Mouse (Mus musculus) stomach, embryonic 16.5 days (tissue): ENCODE measurements at regions not wholly inside any gene's neighbourhood (a gene's known extent, or its start where the extent isn't known, plus 50 kb on each side); places are given as distances from the start of the nearest gene placed in this dataset.

Experiments
- ATAC-seq: fragments of 200-750 bp; cut with Nextera tagmentation; 2 replicates; pipeline ENCODE4 v1.8.0; 2017; ENCODE audit warnings: moderate number of reproducible peaks, moderate TSS enrichment; ENCODE audit not compliant: insufficient read depth, low FRiP score
- H3K27ac ChIP-seq: fragments of 300-500 bp; sonication (generic); 2 replicates; pipeline ENCODE4 v1.5.1; 2014; ENCODE audit warnings: low read length
- H3K27me3 ChIP-seq: fragments of 300-500 bp; sonication (generic); 2 replicates; pipeline ENCODE4 v1.6.1; 2014; ENCODE audit warnings: low read length, control low read depth, mixed read lengths; ENCODE audit not compliant: control insufficient read depth, insufficient read depth
- H3K36me3 ChIP-seq: fragments of 300-500 bp; sonication (generic); 2 replicates; pipeline ENCODE4 v1.6.1; 2014; ENCODE audit warnings: low read length; ENCODE audit not compliant: control insufficient read depth, insufficient read depth
- H3K4me1 ChIP-seq: fragments of 300-500 bp; sonication (generic); 2 replicates; pipeline ENCODE4 v1.6.1; 2014; ENCODE audit warnings: low read length, control low read depth, mixed read lengths; ENCODE audit not compliant: control insufficient read depth, insufficient read depth
- H3K4me2 ChIP-seq: fragments of 300-500 bp; sonication (generic); 2 replicates; pipeline ENCODE4 v1.6.1; 2014; ENCODE audit warnings: low read depth, low read length, mixed read lengths
- H3K4me3 ChIP-seq: fragments of 300-500 bp; sonication (generic); replicated peaks from 2 replicates; pipeline ENCODE4 v1.5.1; 2014; ENCODE audit warnings: mild to moderate bottlenecking, low read length
- H3K9ac ChIP-seq: fragments of 300-500 bp; sonication (generic); 2 replicates; pipeline ENCODE4 v1.6.1; 2014; ENCODE audit warnings: low read length
- H3K9me3 ChIP-seq: fragments of 300-500 bp; sonication (generic); replicated peaks from 2 replicates; pipeline ENCODE4 v1.6.1; 2016; ENCODE audit warnings: low read length, control low read depth; ENCODE audit not compliant: control insufficient read depth
- whole genome bisulfite sequencing: fragments of 180-500 bp; shearing (Covaris S2); extraction: QIAGEN DNeasy Blood & Tissue Kit; methylation state at CpG from one replicate; pipeline ENCODE4 v1.1.7; 2014; 5-methylcytosine and 5-hydroxymethylcytosine counted together

- H3K4me3 ChIP-seq = no peak overlapping the region
- H3K4me1 ChIP-seq = no peaks in the 10 kb centered on the region
- 9% methylated on average over 8 of the region's 8 CpGs for WGBS
- no peak overlapping the region for H3K9ac ChIP-seq
- H3K27ac ChIP-seq = no peak overlapping the region
- ATAC-seq = peak; percentile 68
- peaks cover 4% of the 10 kb centered on the region; the same call in 1 of the 2 replicates for H3K9me3 ChIP-seq
- H3K27me3 ChIP-seq = no peaks in the 10 kb centered on the region
- peak overlapping the region; percentile 28; the same call in 1 of the 2 replicates for H3K4me2 ChIP-seq
- H3K36me3 ChIP-seq = no peaks in the 10 kb centered on the region
Observed at GRCm38 (mm10) chr13:52275675-52276074, 255.4 kb downstream of the Diras2 start.

- WGBS = 71% methylated on average over 3 of the region's 3 CpGs
- H3K27ac ChIP-seq = no peak overlapping the region
- no peaks in the 10 kb centered on the region for H3K4me1 ChIP-seq
- H3K36me3 ChIP-seq = no peaks in the 10 kb centered on the region
- H3K27me3 ChIP-seq = no peaks in the 10 kb centered on the region
- H3K9ac ChIP-seq = no peak overlapping the region
- H3K9me3 ChIP-seq = peaks cover 4% of the 10 kb centered on the region; the same call in 1 of the 2 replicates
- H3K4me3 ChIP-seq = no peak overlapping the region
- no peak for ATAC-seq
- no peak overlapping the region for H3K4me2 ChIP-seq
Observed at GRCm38 (mm10) chr13:52277195-52277594, 253.9 kb downstream of the Diras2 start.

DNA sequence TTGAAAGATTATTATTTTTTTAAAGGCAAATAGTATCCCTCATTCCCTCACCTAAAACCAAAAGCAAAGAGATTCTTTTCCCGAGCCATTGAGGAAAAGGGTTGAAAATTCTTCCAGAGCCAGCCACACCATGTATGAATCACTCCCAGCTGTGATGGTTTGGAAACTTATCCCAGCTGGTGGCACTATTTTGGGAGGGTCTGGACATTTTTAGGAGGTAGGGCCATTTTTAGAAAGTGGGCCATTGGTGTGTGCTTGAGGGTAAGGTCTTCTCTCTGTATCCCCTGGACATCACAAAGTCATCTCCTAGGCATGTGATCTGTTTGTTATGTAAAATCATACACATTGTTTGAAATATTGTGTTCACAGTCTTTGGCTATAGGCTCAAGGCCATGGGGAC lies 252.2 kb downstream of the Diras2 start:
- Histone ChIP-seq H3K36me3 (no peaks in the 10 kb centered on the region), H3K4me3 (no peak overlapping the region), H3K27me3 (no peaks in the 10 kb centered on the region), H3K4me2 (no peak overlapping the region), H3K4me1 (no peaks in the 10 kb centered on the region), H3K9ac (no peak overlapping the region), H3K27ac (no peak overlapping the region), H3K9me3 (peaks cover 4% of the 10 kb centered on the region; the same call in 1 of the 2 replicates)
- ATAC-seq = no peak
- 86% methylated on average over 1 of the region's 1 CpGs for WGBS

DNA sequence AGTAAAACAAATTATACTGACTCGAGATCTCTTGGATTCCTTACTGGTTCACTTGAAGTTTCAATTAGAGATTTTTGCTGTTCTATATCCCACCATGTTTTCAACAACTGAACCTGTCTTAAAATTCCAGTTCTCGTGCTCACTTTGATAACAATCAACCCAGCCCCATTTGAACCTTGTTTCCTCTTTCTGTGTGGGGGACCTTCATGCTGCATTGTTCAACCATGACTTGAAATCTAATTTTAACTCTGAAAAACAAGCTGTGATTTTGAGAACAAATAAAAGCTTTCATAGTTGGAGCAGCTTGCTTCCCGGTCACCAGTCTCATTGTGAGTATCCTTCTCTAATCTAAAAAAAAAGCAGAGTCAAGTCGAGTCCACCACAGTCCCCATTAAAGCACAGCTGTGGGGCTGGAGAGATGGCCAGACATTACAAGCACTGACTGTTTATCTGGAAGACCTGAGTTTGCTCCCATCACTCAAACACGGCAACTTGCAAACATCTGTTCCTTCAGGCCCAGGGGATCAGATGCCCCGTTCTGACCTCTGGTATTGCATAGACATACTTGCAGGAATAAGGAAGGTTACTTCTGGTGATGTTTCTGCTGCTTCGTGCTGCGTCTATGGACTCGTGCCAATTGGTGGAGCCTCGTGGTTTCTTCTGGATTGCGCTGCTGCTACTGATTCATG lies 251.7 kb downstream of the Diras2 start:
- Histone ChIP-seq H3K9me3 (peaks cover 4% of the 10 kb centered on the region; the same call in 1 of the 2 replicates), H3K27me3 (no peaks in the 10 kb centered on the region), H3K4me3 (no peak overlapping the region), H3K4me1 (no peaks in the 10 kb centered on the region), H3K4me2 (no peak overlapping the region), H3K9ac (no peak overlapping the region), H3K36me3 (no peaks in the 10 kb centered on the region), H3K27ac (no peak overlapping the region)
- WGBS = 56% methylated on average over 11 of the region's 11 CpGs
- no peak for ATAC-seq

- WGBS = 86% methylated on average over 5 of the region's 5 CpGs
- ATAC-seq = no peak
- Histone ChIP-seq H3K9ac (no peak overlapping the region), H3K4me1 (no peaks in the 10 kb centered on the region), H3K4me3 (no peak overlapping the region), H3K36me3 (no peaks in the 10 kb centered on the region), H3K4me2 (no peak overlapping the region), H3K27me3 (no peaks in the 10 kb centered on the region), H3K27ac (no peak overlapping the region), H3K9me3 (peaks cover 4% of the 10 kb centered on the region; the same call in 1 of the 2 replicates)
Observed at GRCm38 (mm10) chr13:52279970-52280348, 251.1 kb downstream of the Diras2 start.

- H3K9me3 ChIP-seq = peaks cover 4% of the 10 kb centered on the region; the same call in 1 of the 2 replicates
- H3K9ac ChIP-seq = no peak overlapping the region
- H3K27me3 ChIP-seq = no peaks in the 10 kb centered on the region
- H3K4me3 ChIP-seq = no peak overlapping the region
- no peak overlapping the region for H3K27ac ChIP-seq
- 77% methylated on average over 2 of the region's 2 CpGs for WGBS
- no peaks in the 10 kb centered on the region for H3K36me3 ChIP-seq
- ATAC-seq = no peak
- no peak overlapping the region for H3K4me2 ChIP-seq
- no peaks in the 10 kb centered on the region for H3K4me1 ChIP-seq
Observed at GRCm38 (mm10) chr13:52281271-52281670, 249.8 kb downstream of the Diras2 start.

- H3K4me3 ChIP-seq = no peak overlapping the region
- no peaks in the 10 kb centered on the region for H3K27me3 ChIP-seq
- H3K4me1 ChIP-seq = no peaks in the 10 kb centered on the region
- H3K9ac ChIP-seq = no peak overlapping the region
- no peak overlapping the region for H3K27ac ChIP-seq
- no peak for ATAC-seq
- no peak overlapping the region for H3K4me2 ChIP-seq
- H3K36me3 ChIP-seq = no peaks in the 10 kb centered on the region
- 56% methylated on average over 12 of the region's 13 CpGs for WGBS
- peaks cover 4% of the 10 kb centered on the region; the same call in 1 of the 2 replicates for H3K9me3 ChIP-seq
Observed at GRCm38 (mm10) chr13:52282500-52282899, 248.6 kb downstream of the Diras2 start.

DNA sequence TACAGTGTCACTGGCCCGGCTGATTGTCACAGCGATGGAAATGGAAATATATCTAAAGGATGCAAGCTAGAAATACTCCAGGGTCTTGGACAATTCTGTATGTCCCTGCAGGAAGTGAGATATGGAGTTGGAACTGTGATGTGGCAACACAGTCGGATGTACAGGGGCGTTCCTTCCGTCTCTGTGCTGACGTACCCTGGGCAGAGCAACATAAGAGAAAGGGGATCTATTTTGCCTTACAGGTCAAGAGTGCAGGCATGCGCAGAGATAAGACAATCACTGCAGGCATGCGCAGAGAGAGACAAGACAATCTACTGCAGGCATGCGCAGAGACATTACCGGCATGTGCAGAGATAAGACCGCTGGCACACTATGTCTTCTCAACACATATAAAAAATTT lies 247.6 kb downstream of the Diras2 start:
- Histone ChIP-seq H3K27ac (no peak overlapping the region), H3K9me3 (peaks cover 4% of the 10 kb centered on the region; the same call in 1 of the 2 replicates), H3K4me2 (no peak overlapping the region), H3K27me3 (no peaks in the 10 kb centered on the region), H3K4me1 (no peaks in the 10 kb centered on the region), H3K9ac (no peak overlapping the region), H3K36me3 (no peaks in the 10 kb centered on the region), H3K4me3 (no peak overlapping the region)
- 64% methylated on average over 11 of the region's 11 CpGs for WGBS
- ATAC-seq = no peak

DNA sequence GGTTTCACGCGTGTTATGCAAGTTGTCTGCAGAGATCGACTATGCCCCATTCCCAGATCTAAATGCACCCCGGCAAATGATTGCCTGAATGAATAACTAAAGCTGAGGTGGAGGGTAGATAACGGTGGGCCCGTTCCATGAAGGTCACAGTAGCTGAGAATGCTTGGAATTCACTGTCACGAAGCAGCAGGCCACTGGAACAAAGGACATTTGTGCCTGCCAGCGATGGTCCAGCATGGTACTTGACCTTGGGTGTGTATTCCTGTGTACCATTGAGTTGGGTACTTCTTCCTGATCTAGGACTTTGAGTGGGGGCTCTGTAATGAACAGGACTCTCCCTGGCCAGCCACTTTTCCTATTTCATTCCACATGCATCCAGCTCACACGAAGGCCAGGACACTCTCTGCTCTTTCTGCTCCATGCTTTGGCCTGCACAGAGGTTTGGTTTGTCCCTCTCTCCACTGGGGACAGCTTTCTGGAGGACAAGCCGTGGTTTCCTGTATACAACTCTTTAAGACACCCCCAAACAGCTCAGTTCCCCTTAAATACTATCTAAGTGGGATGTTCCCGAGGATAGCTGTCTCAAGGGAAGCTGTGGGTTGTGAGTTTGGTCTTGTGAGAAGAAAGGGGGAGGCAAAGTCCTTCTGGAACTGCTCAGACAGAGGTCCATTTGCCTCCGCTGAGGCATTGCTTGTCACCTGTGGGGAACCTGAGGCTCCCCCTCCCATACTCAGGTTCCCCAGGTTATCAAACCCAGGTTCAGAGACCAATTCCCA lies 246.9 kb downstream of the Diras2 start:
- Histone ChIP-seq H3K9ac (no peak overlapping the region), H3K4me1 (no peaks in the 10 kb centered on the region), H3K9me3 (peaks cover 4% of the 10 kb centered on the region; the same call in 1 of the 2 replicates), H3K27me3 (no peaks in the 10 kb centered on the region), H3K36me3 (no peaks in the 10 kb centered on the region), H3K4me3 (no peak overlapping the region), H3K4me2 (no peak overlapping the region), H3K27ac (no peak overlapping the region)
- no peak for ATAC-seq
- WGBS = 71% methylated on average over 12 of the region's 12 CpGs
